8 mouse cellular contexts compared by ENCODE assay signal in the genomic region with DNA sequence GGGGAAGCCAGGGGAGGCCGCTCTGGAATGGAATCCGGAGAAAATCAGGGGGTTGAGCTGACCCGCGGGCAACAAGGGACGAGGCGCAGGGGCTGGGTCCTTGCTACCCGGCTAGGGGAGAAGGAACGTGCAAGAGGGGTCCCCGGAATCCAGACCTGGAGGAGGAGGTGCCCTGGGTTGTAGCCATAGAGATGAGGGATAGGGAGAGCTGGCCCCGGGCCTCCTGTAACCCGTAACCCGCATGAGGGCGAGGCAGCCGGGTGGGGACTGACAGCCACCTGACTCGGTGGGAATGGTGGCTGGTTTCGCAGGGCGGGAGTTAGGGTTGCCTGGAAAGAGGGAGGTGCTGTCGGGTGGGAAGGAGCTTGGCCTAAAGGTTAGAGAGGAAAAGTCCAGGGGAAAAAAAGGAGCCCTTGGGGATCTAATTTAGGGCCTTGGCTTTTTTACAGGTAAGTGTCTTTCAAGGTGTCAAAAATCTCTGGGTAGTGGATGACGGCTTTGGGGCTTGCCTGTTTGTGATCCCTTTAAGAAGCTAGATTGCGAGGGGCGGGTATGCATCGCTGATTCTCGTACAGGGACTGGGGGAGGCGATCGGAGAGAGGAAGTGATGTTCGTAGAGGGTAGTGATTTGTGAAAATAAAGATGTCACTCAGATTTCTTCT. TPM values are rescaled to one million over a fixed set of nuclear protein-coding genes. Genes with fewer than 3 reads are reported as not detected.
DNase-seq lines count a peak whose midpoint lies in the region; ATAC-seq lines count a peak whose summit lies in the region.

Dusp13 (minus strand) TSS at position 301 of the 662 bp plus-strand sequence.

- under 1% methylated on average over 26 of the region's 26 CpGs for WGBS in hindbrain, embryonic 13.5 days

- peak within 1 kb of the TSS; percentile 90 for H3K27ac ChIP-seq in hindbrain, embryonic 13.5 days

- H3K36me3 ChIP-seq in hindbrain, embryonic 13.5 days = no peaks in the 10 kb centered on the region

- peak; percentile 77 for ATAC-seq in hindbrain, embryonic 13.5 days (ENCODE audit: low FRiP score)

- no peaks in the 10 kb centered on the region for H3K9me3 ChIP-seq in hindbrain, embryonic 13.5 days

- H3K4me1 ChIP-seq in hindbrain, embryonic 13.5 days (replicated peaks) = peaks cover 22% of the 10 kb centered on the region

- H3K27me3 ChIP-seq in hindbrain, embryonic 13.5 days = no peaks in the 10 kb centered on the region

- H3K9ac ChIP-seq in hindbrain, embryonic 13.5 days = peak within 1 kb of the TSS; percentile 91

- H3K4me2 ChIP-seq in hindbrain, embryonic 13.5 days = peak within 1 kb of the TSS; percentile 70

- peak within 1 kb of the TSS; percentile 94 for H3K4me3 ChIP-seq in hindbrain, embryonic 13.5 days

- DNase-seq in MEL-GATA-1-ER (ENCODE audit: extremely low read depth, low read depth) = peak; percentile 34
- peak; percentile 67 for DNase-seq in cerebellum, adult 8-10 months
- DNase-seq in frontal cortex, postnatal 14 days (ENCODE audit: low spot score in 2 of 2) = peak; percentile 60
- peak; percentile 73 to 78 for DNase-seq in layer of hippocampus, postnatal 14 days (ENCODE audit: low spot score in 2 of 2)
- peak; percentile 63 for DNase-seq in lung, postnatal 14 days
- peak; percentile 41 for DNase-seq in ovary, postnatal 14 days (ENCODE audit: low spot score)
- peak; percentile 36 to 39 for DNase-seq in thymus, postnatal 10 days (ENCODE audit: low spot score in 2 of 2)

RNA-seq across cellular contexts. Expression of gene Dusp13, which starts in this region (rescaled TPM):
- polyA plus RNA-seq in hindbrain, embryonic 13.5 days (2015; fragmentation: Nextera tagmentation; extraction: Ambion mirVana) = not detected in 2 replicates
- total RNA-seq in layer of hippocampus, postnatal 14 days (2021) = under 1 TPM in 1 of 2 experiments, not detected in 1; 0.64 TPM

Comparison
In these comparisons a context has a peak if more than half of its experiments do, and no peak if none do; other contexts are left out.
1. Peak in every context shown above with its lines: DNase-seq, ATAC-seq, H3K4me3 ChIP-seq and H3K27ac ChIP-seq.
2. Peak in ATAC-seq, H3K4me3 ChIP-seq, H3K27ac ChIP-seq, H3K9ac ChIP-seq and H3K4me2 ChIP-seq in hindbrain, embryonic 13.5 days; RNA of the gene not detected or under 1 TPM.
3. Peak in DNase-seq in layer of hippocampus, postnatal 14 days; RNA of the gene not detected or under 1 TPM.